Comparison of ENCODE assay signal across 26 mouse cellular contexts in the genomic region with DNA sequence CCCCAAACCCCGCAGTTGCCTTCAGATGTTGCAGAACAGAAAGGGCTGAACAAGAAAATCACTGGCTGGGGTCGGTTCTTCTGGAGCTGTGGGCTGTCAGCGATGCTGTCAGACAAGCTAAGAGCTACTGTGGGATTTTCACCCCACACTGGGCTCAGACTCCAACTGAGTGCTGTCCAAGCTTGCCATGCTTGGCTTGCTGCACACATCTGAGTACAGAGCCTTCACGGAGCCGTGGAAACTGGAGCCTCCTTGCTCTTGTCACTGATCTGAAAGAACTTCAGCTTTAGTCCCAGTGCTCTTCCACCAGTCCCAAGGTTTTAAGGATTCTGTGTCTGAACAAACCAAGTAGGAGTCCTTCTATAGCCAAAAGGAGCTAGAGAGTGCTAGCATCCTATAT.
DNase-seq lines count a peak whose midpoint lies in the region; ATAC-seq and TF ChIP-seq lines count a peak whose summit lies in the region.
"Had no signal": no experiment of that assay in that cellular context is flagged by ENCODE, and none has a peak within 500 bp of the region (broad histone marks: within the 10 kb centered on the region; RNA-seq: fewer than 3 reads in every experiment).

No protein-coding gene starts in this region.

- H3K36me3 ChIP-seq in kidney, embryonic 14.5 days (ENCODE audit: control insufficient read depth, insufficient read depth, low read length), result no peaks in the 10 kb centered on the region
- no peaks in the 10 kb centered on the region for H3K36me3 ChIP-seq in kidney, adult 2 months (ENCODE audit: control insufficient read depth, insufficient read depth, low read length)
- no peaks in the 10 kb centered on the region for H3K36me3 ChIP-seq in neural tube, embryonic 11.5 days (ENCODE audit: control insufficient read depth, insufficient read depth, low read length)
- H3K36me3 ChIP-seq: embryonic facial prominence, embryonic 13.5 days; heart, embryonic 12.5 days; hindbrain, embryonic 15.5 days; intestine, embryonic 15.5 days had no signal

- no peak overlapping the region for H3K27ac ChIP-seq in kidney, embryonic 14.5 days (ENCODE audit: low read depth, low read length)
- H3K27ac ChIP-seq in kidney, adult 2 months (ENCODE audit: insufficient read depth, low read depth, low read length), result no peak overlapping the region
- H3K27ac ChIP-seq in neural tube, embryonic 11.5 days (ENCODE audit: low read depth, low read length), result no peak overlapping the region
- H3K27ac ChIP-seq: embryonic facial prominence, embryonic 13.5 days; heart, adult 2 months; hindbrain, embryonic 15.5 days; intestine, embryonic 15.5 days; liver, embryonic 14.5 days had no signal

- no peak for TF ChIP-seq CTCF in kidney, adult 2 months (conservative IDR thresholded peaks at IDR 0.05; ENCODE audit: insufficient read depth, insufficient read length, low read depth, low read length)

- H3K4me1 ChIP-seq in kidney, embryonic 14.5 days (ENCODE audit: control insufficient read depth, insufficient read depth, low read length), result no peaks in the 10 kb centered on the region
- no peaks in the 10 kb centered on the region for H3K4me1 ChIP-seq in kidney, adult 2 months (ENCODE audit: control insufficient read depth, insufficient read depth, low read length)
- H3K4me1 ChIP-seq in neural tube, embryonic 11.5 days (ENCODE audit: control insufficient read depth, insufficient read depth, low read length), result no peaks in the 10 kb centered on the region
- H3K4me1 ChIP-seq: embryonic facial prominence, embryonic 13.5 days; hindbrain, embryonic 15.5 days; intestine, embryonic 15.5 days had no signal

- peak; percentile 72; the same call in 1 of the 2 replicates for ATAC-seq in kidney, embryonic 14.5 days (ENCODE audit: low FRiP score, low TSS enrichment)
- no peak for ATAC-seq in neural tube, embryonic 11.5 days (ENCODE audit: insufficient read depth, low FRiP score, low TSS enrichment)
- ATAC-seq: CD4-positive, CD25-positive, alpha-beta regulatory T cell, adult 4 months; forebrain, embryonic 16.5 days; intestine, embryonic 15.5 days had no signal

- no peak for TF ChIP-seq POLR2A in kidney, adult 2 months (IDR thresholded peaks at IDR 0.05; ENCODE audit: low read depth, low read length)

- 13% methylated on average over 5 of the region's 5 CpGs for WGBS in kidney, embryonic 14.5 days
- WGBS in kidney, adult 2 months, result 10% methylated on average over 5 of the region's 5 CpGs
- WGBS in neural tube, embryonic 11.5 days, result 44% methylated on average over 5 of the region's 5 CpGs

- no peak overlapping the region for H3K9ac ChIP-seq in kidney, embryonic 14.5 days (ENCODE audit: low read depth, low read length)
- H3K9ac ChIP-seq in neural tube, embryonic 11.5 days (ENCODE audit: low read length), result no peak overlapping the region
- H3K9ac ChIP-seq: embryonic facial prominence, embryonic 13.5 days; heart, embryonic 12.5 days; hindbrain, embryonic 15.5 days; intestine, embryonic 15.5 days; liver, embryonic 14.5 days had no signal

- H3K27me3 ChIP-seq in kidney, embryonic 14.5 days (ENCODE audit: control insufficient read depth, insufficient read depth, low read length), result no peaks in the 10 kb centered on the region
- H3K27me3 ChIP-seq in kidney, adult 2 months (replicated peaks; ENCODE audit: control insufficient read depth, insufficient read depth, low read length), result no peaks in the 10 kb centered on the region
- H3K27me3 ChIP-seq in neural tube, embryonic 11.5 days (ENCODE audit: control insufficient read depth, insufficient read depth, low read length), result no peaks in the 10 kb centered on the region
- H3K27me3 ChIP-seq: embryonic facial prominence, embryonic 13.5 days; heart, embryonic 12.5 days; hindbrain, embryonic 15.5 days; intestine, embryonic 15.5 days had no signal

- H3K4me2 ChIP-seq in kidney, embryonic 14.5 days (replicated peaks; ENCODE audit: low read depth, low read length), result no peak overlapping the region
- no peak overlapping the region for H3K4me2 ChIP-seq in neural tube, embryonic 11.5 days (ENCODE audit: low read depth)
- H3K4me2 ChIP-seq: embryonic facial prominence, embryonic 13.5 days; heart, embryonic 12.5 days; hindbrain, embryonic 15.5 days; intestine, embryonic 15.5 days; midbrain, embryonic 11.5 days had no signal

- H3K4me3 ChIP-seq in kidney, embryonic 14.5 days (ENCODE audit: low read length), result no peak overlapping the region
- no peak overlapping the region for H3K4me3 ChIP-seq in kidney, adult 2 months (ENCODE audit: insufficient read depth, low read depth, low read length)
- H3K4me3 ChIP-seq in neural tube, embryonic 11.5 days (ENCODE audit: low read depth, low read length), result no peak overlapping the region
- H3K4me3 ChIP-seq: embryonic facial prominence, embryonic 13.5 days; erythroblast, embryonic 14.5 days; heart, adult 2 months; heart, embryonic 12.5 days; hindbrain, embryonic 15.5 days; intestine, embryonic 15.5 days had no signal

- DNase-seq in kidney, adult 2 months, result no peak
- peak; percentile 23 for DNase-seq in neural tube, embryonic 11.5 days (ENCODE audit: low spot score)
- no peak for DNase-seq in neural tube, embryonic 10.5 days (ENCODE audit: extremely low spot score, low spot score)
- DNase-seq in embryo, embryonic 11 days, result peak; percentile 33
- no peak for DNase-seq in layer of hippocampus, postnatal 10 days (ENCODE audit: low spot score in 2 of 2)
- no peak for DNase-seq in frontal cortex, postnatal 36 days (ENCODE audit: low spot score in 2 of 2)
- DNase-seq: adrenal gland, postnatal 14 days; cerebellum, adult 18-20 months; cerebellum, postnatal 10 days; heart, adult 2 months; heart, postnatal 4 days; layer of hippocampus, adult 9-11 months; liver; lung, adult 2 months; thymus, adult 2 months; thymus, postnatal 36 days had no signal

- H3K9me3 ChIP-seq in kidney, embryonic 14.5 days (ENCODE audit: control insufficient read depth, low read length), result no peaks in the 10 kb centered on the region
- no peaks in the 10 kb centered on the region for H3K9me3 ChIP-seq in neural tube, embryonic 11.5 days (ENCODE audit: control insufficient read depth, low read length)
- H3K9me3 ChIP-seq: embryonic facial prominence, embryonic 13.5 days; heart, embryonic 12.5 days; hindbrain, embryonic 15.5 days; intestine, embryonic 15.5 days had no signal

Comparison
In these comparisons a context has a peak if more than half of its experiments do, and no peak if none do; other contexts are left out.
1. DNase-seq: peak in neural tube, embryonic 11.5 days (single experiment) and embryo, embryonic 11 days (single experiment); none in kidney, adult 2 months (single experiment), neural tube, embryonic 10.5 days (single experiment), layer of hippocampus, postnatal 10 days (0 of 2) and frontal cortex, postnatal 36 days (0 of 2).